Mouse (Mus musculus) myocyte (in vitro differentiated cells): ENCODE measurements around the gene Dusp14. TPM values are rescaled to one million over a fixed set of nuclear protein-coding genes. Genes with fewer than 3 reads are reported as not detected.

Source experiments
- H3K27me3 ChIP-seq: one replicate; pipeline ENCODE4 v1.6.1; 2011; ENCODE audit not compliant: control insufficient read depth, insufficient read depth, insufficient read length
- H3K36me3 ChIP-seq: one replicate; pipeline ENCODE4 v1.6.1; 2011; ENCODE audit not compliant: control insufficient read depth, insufficient read depth
- H3K4me2 ChIP-seq: one replicate; pipeline ENCODE4 v1.6.1; 2011; ENCODE audit warnings: low read depth, control low read depth
- H3K4me3 ChIP-seq: one replicate; pipeline ENCODE4 v1.5.1; 2011; ENCODE audit warnings: mild to moderate bottlenecking, control low read depth, moderate library complexity
- H3K79me2 ChIP-seq: one replicate; pipeline ENCODE4 v1.6.1; 2011; ENCODE audit not compliant: control insufficient read depth, insufficient read depth
- H3ac ChIP-seq: one replicate; pipeline ENCODE4 v1.6.1; 2011; ENCODE audit not compliant: control insufficient read depth, insufficient read length
- E2F4 ChIP-seq: IDR thresholded peaks from one replicate; pipeline ENCODE4 v1.6.1; 2011; ENCODE audit warnings: mild to moderate bottlenecking, control low read depth, moderate library complexity; ENCODE audit not compliant: insufficient read depth
- MYOD1 ChIP-seq, 3 experiments: IDR thresholded peaks; one replicate each; pipeline ENCODE4 v1.6.1; 2011; ENCODE audit warnings: control low read depth in 2 of 3, low read depth in 2 of 3, mild to moderate bottlenecking in 2 of 3, moderate library complexity in 1 of 3; ENCODE audit not compliant: insufficient read length in 2 of 3, control insufficient read depth in 1 of 3
- MYOG ChIP-seq, 3 experiments: IDR thresholded peaks; one replicate each; pipeline ENCODE4 v1.6.1; 2011; ENCODE audit warnings: control low read depth in 2 of 3, low read depth in 2 of 3, mild to moderate bottlenecking in 2 of 3; ENCODE audit not compliant: insufficient read length in 2 of 3, control insufficient read depth in 1 of 3, insufficient read depth in 1 of 3
- POLR2AphosphoS2 ChIP-seq: IDR thresholded peaks from one replicate; pipeline ENCODE4 v1.6.1; 2011; ENCODE audit warnings: low read depth, control low read depth; ENCODE audit not compliant: insufficient read length
- REST ChIP-seq: IDR thresholded peaks from one replicate; pipeline ENCODE4 v1.6.1; 2011; ENCODE audit warnings: mild to moderate bottlenecking, control low read depth, moderate library complexity; ENCODE audit not compliant: insufficient read depth, insufficient read length
- TCF12 ChIP-seq: IDR thresholded peaks from one replicate; pipeline ENCODE4 v1.6.1; 2011; ENCODE audit warnings: mild to moderate bottlenecking, control low read depth; ENCODE audit not compliant: poor library complexity, insufficient read depth, severe bottlenecking
- TCF3 ChIP-seq: IDR thresholded peaks from one replicate; pipeline ENCODE4 v1.6.1; 2011; ENCODE audit warnings: low read depth, control low read depth; ENCODE audit not compliant: insufficient read length
- polyA plus RNA-seq: library from polyadenylated mRNA; unstranded; fragments of >200 nt; fragmentation: generic; extraction: Trizol; gene quantifications from one replicate; pipeline ENCODE4 v1.2.1, GENCODE M21; 2012; ENCODE audit warnings: missing spikeins

Dusp14 gene
- polyA plus RNA-seq, 1 experiment = 61.1 TPM

DNA sequence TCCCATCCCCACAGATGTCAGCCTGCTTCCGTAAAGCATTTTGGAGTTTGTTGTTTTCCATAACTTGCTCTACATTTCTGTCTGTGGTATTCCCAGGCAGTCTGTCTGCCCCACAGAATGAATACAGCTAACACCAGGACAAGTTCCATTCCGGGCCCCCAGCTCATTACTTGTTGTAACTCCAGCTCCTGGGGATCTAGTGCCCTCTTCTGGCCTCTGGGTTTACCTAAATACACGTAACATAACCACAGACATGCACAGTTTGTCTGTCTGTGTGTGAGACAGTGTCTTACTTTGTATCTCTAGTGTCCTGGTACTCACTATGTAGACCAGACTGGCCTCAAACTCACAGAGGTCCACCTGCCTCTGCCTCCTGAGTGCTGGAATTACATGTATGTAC is 67.8 kb downstream of the Dusp14 start:
- H3K4me3 ChIP-seq = no peak overlapping the region
- no peak overlapping the region for H3ac ChIP-seq
- H3K36me3 ChIP-seq = peaks cover 29% of the 10 kb centered on the region
- TF ChIP-seq TCF3 (no peak), REST (no peak)
- H3K79me2 ChIP-seq = no peaks in the 10 kb centered on the region
- H3K27me3 ChIP-seq = no peaks in the 10 kb centered on the region
- no peak overlapping the region for H3K4me2 ChIP-seq

DNA sequence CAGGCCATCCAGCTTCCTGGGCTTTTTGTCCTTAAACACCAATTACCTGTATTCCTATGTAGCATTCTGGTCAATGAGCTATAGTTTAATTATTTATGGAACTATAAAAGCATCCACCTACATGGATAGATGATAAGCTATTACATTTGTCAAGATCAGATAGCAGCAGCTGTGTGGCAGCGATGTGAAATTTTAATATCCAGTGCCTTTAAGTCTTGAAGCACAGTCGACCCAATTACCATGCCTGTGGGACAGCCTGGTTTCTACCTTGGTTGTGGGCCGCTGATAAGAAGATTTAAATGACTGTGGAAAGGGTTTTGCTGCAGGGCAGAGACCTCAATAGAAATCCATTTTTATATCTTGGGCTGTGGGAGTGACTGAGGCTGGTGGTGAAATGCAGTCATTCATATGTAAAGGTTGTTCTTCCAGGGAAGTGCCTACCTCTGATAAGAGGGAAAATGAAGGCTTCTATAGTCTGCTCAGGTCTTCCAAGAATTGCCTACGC is 69.6 kb downstream of the Dusp14 start:
- peaks cover 23% of the 10 kb centered on the region for H3K36me3 ChIP-seq

GRCm38 (mm10) chr11:83998993-83999392 is 70.1 kb downstream of the Dusp14 start:
- Histone ChIP-seq H3K4me3 (no peak overlapping the region), H3K36me3 (peaks cover 27% of the 10 kb centered on the region), H3ac (no peak overlapping the region), H3K79me2 (no peaks in the 10 kb centered on the region), H3K27me3 (no peaks in the 10 kb centered on the region), H3K4me2 (no peak overlapping the region)
- TF ChIP-seq MYOD1 (IDR thresholded peaks at IDR 0.05; ENCODE audit: control insufficient read depth in 1 of 3, insufficient read length in 2 of 3, low read depth in 2 of 3) = no peak
- TF ChIP-seq MYOG (IDR thresholded peaks at IDR 0.05; ENCODE audit: control insufficient read depth in 1 of 3, insufficient read depth in 1 of 3, insufficient read length in 2 of 3, low read depth in 2 of 3) = no peak
- no peak for TF ChIP-seq REST
- TF ChIP-seq TCF12 = no peak

More for the DNA sequence above, 69.6 kb downstream of the Dusp14 start:
- H3K4me2 ChIP-seq = no peak overlapping the region
- H3K4me3 ChIP-seq = no peak overlapping the region
- no peaks in the 10 kb centered on the region for H3K79me2 ChIP-seq
- H3K27me3 ChIP-seq = no peaks in the 10 kb centered on the region
- TF ChIP-seq TCF3 = no peak
- TF ChIP-seq POLR2AphosphoS2 = no peak
- no peak for TF ChIP-seq MYOG (IDR thresholded peaks at IDR 0.05; ENCODE audit: control insufficient read depth in 1 of 3, insufficient read depth in 1 of 3, insufficient read length in 2 of 3, low read depth in 2 of 3)
- TF ChIP-seq E2F4 = no peak
- H3ac ChIP-seq = no peak overlapping the region

Other genes with a start within 250 kb of the Dusp14 start
- gene Hnf1b, start 219.2 kb downstream of the Dusp14 start, polyA plus RNA-seq = not detected
- 12.1 TPM for gene Ddx52, start 127.2 kb downstream of the Dusp14 start, polyA plus RNA-seq
- gene Synrg, start 104.8 kb downstream of the Dusp14 start, polyA plus RNA-seq = 10.6 TPM
- gene Tada2a, start 60.3 kb upstream of the Dusp14 start, polyA plus RNA-seq = 12.4 TPM
- gene Acaca, start 60.4 kb upstream of the Dusp14 start, polyA plus RNA-seq = 49.9 TPM
- not detected for gene Gm11437, start 98.2 kb upstream of the Dusp14 start, polyA plus RNA-seq